Mouse (Mus musculus) heart, postnatal 4 days (tissue): ENCODE measurements at regions not wholly inside any gene's neighbourhood (a gene's known extent, or its start where the extent isn't known, plus 50 kb on each side); places are given as distances from the start of the nearest gene placed in this dataset.
A peak's percentile ranks its signal among the peaks of the same experiment; 100 is the strongest.
"Not testable (repeated sequence)": the region's sequence is repeated elsewhere in the genome, so short reads cannot be mapped to it uniquely, and the experiment has no call there.

Source experiments
- DNase-seq: peaks from one replicate; pipeline ENCODE4 v3.0.0; 2021

- DNase-seq = no peak
These were observed 418.1 kb upstream of the Slc10a2 start for GRCm38 (mm10) chr8:5523281-5523680.

GRCm38 (mm10) chr8:5495861-5496260 lies 390.7 kb upstream of the Slc10a2 start:
- no peak for DNase-seq

- peak; percentile 29 for DNase-seq
These were observed 385.3 kb upstream of the Slc10a2 start for GRCm38 (mm10) chr8:5490491-5490890.

GRCm38 (mm10) chr8:5482938-5483337 lies 377.8 kb upstream of the Slc10a2 start:
- no peak for DNase-seq

GRCm38 (mm10) chr8:5472999-5473398 lies 367.8 kb upstream of the Slc10a2 start:
- DNase-seq = no peak

GRCm38 (mm10) chr8:5472582-5472981 lies 367.4 kb upstream of the Slc10a2 start:
- DNase-seq = no peak

GRCm38 (mm10) chr8:5457619-5458018 lies 352.5 kb upstream of the Slc10a2 start:
- no peak for DNase-seq

GRCm38 (mm10) chr8:5453469-5453868 lies 348.3 kb upstream of the Slc10a2 start:
- no peak for DNase-seq

- DNase-seq = not testable (repeated sequence)
These were observed 337.1 kb upstream of the Slc10a2 start for GRCm38 (mm10) chr8:5442243-5442642.

GRCm38 (mm10) chr8:5440404-5440803 lies 335.3 kb upstream of the Slc10a2 start:
- not testable (repeated sequence) for DNase-seq

GRCm38 (mm10) chr8:5439054-5439453 lies 333.9 kb upstream of the Slc10a2 start:
- DNase-seq = no peak

GRCm38 (mm10) chr8:5428303-5428971 lies 323.3 kb upstream of the Slc10a2 start:
- DNase-seq = no peak

GRCm38 (mm10) chr8:5416841-5417240 lies 311.7 kb upstream of the Slc10a2 start:
- not testable (repeated sequence) for DNase-seq

GRCm38 (mm10) chr8:5384851-5385250 lies 279.7 kb upstream of the Slc10a2 start:
- no peak for DNase-seq

GRCm38 (mm10) chr8:5378001-5378400 lies 272.9 kb upstream of the Slc10a2 start:
- DNase-seq = no peak

GRCm38 (mm10) chr8:5339953-5340352 lies 234.8 kb upstream of the Slc10a2 start:
- no peak for DNase-seq

GRCm38 (mm10) chr8:5314594-5314993 lies 209.4 kb upstream of the Slc10a2 start:
- no peak for DNase-seq

- DNase-seq = no peak
These were observed 194.8 kb upstream of the Slc10a2 start for GRCm38 (mm10) chr8:5299982-5300381.

- no peak for DNase-seq
These were observed 192.0 kb upstream of the Slc10a2 start for GRCm38 (mm10) chr8:5297190-5297589.

- no peak for DNase-seq
These were observed 180.6 kb upstream of the Slc10a2 start for GRCm38 (mm10) chr8:5285708-5286161.

GRCm38 (mm10) chr8:5283799-5284198 lies 178.6 kb upstream of the Slc10a2 start:
- no peak for DNase-seq

GRCm38 (mm10) chr8:5262316-5262715 lies 157.2 kb upstream of the Slc10a2 start:
- no peak for DNase-seq

GRCm38 (mm10) chr8:5241871-5242270 lies 136.7 kb upstream of the Slc10a2 start:
- peak; percentile 40 for DNase-seq
